ENCODE assay signal across 16 mouse cellular contexts in genomic region chr1:191418936-191419335, GRCm38 (mm10). TPM values are rescaled to one million over a fixed set of nuclear protein-coding genes. Genes with fewer than 3 reads are reported as not detected.
DNase-seq lines count a peak whose midpoint lies in the region; ATAC-seq and TF ChIP-seq lines count a peak whose summit lies in the region.
"Had no signal": no experiment of that assay in that cellular context is flagged by ENCODE, and none has a peak within 500 bp of the region (broad histone marks: within the 10 kb centered on the region; RNA-seq: fewer than 3 reads in every experiment).

No protein-coding gene starts in this region.

- no peak overlapping the region for H3K4me3 ChIP-seq in heart, postnatal 0 days (ENCODE audit: low read depth, low read length)
- no peak overlapping the region for H3K4me3 ChIP-seq in bone marrow, adult 2 months (replicated peaks; ENCODE audit: control insufficient read depth, low read depth, low read length)
- H3K4me3 ChIP-seq in liver, embryonic 16.5 days (ENCODE audit: low read depth, low read length) = no peak overlapping the region
- H3K4me3 ChIP-seq: erythroblast, embryonic 14.5 days; limb, embryonic 15.5 days; midbrain, embryonic 12.5 days had no signal

- no peak for DNase-seq in heart, postnatal 0 days (ENCODE audit: low spot score)
- DNase-seq in heart, postnatal 25 days (ENCODE audit: low spot score) = no peak
- peak; percentile 46 for DNase-seq in ES-CJ7 (ENCODE audit: low read depth, low spot score)
- no peak for DNase-seq in ovary, postnatal 10 days (ENCODE audit: low spot score)
- DNase-seq: adrenal gland, postnatal 14 days; cerebellum, postnatal 10 days; kidney, postnatal 10 days; lung, postnatal 36 days; right cerebral cortex, postnatal 14 days had no signal

- 75% methylated on average over 4 of the region's 4 CpGs for WGBS in heart, postnatal 0 days
- 40% methylated on average over 4 of the region's 4 CpGs for WGBS in bone marrow, adult 2 months
- 36% methylated on average over 4 of the region's 4 CpGs for WGBS in liver, embryonic 16.5 days (ENCODE audit: insufficient replicate concordance)

- no peak for TF ChIP-seq CTCF in heart, postnatal 0 days (IDR thresholded peaks at IDR 0.05; ENCODE audit: low read depth)
- no peak for TF ChIP-seq CTCF in bone marrow, adult 2 months (IDR thresholded peaks at IDR 0.05; ENCODE audit: control insufficient read depth, insufficient read depth, low read length)

- H3K27ac ChIP-seq in heart, postnatal 0 days (ENCODE audit: low read depth) = peak overlapping the region; percentile 55; the same call in 1 of the 2 replicates
- H3K27ac ChIP-seq in bone marrow, adult 2 months (ENCODE audit: control insufficient read depth, insufficient read depth, low read depth, low read length, poor library complexity) = peak overlapping the region; percentile 20; the same call in 1 of the 2 replicates
- peak overlapping the region; percentile 49 for H3K27ac ChIP-seq in liver, embryonic 16.5 days (ENCODE audit: low read length)
- H3K27ac ChIP-seq: limb, embryonic 15.5 days; midbrain, embryonic 12.5 days had no signal

- intact Hi-C loops in heart, postnatal 25 days (cut with DNase I) = no loop called here

- no peak for TF ChIP-seq POLR2A in bone marrow, adult 2 months (IDR thresholded peaks at IDR 0.05; ENCODE audit: borderline replicate concordance, control insufficient read depth, low read depth, low read length)

- H3K27me3 ChIP-seq in heart, postnatal 0 days (ENCODE audit: control insufficient read depth, insufficient read depth, low read length) = no peaks in the 10 kb centered on the region
- no peaks in the 10 kb centered on the region for H3K27me3 ChIP-seq in liver, embryonic 16.5 days (ENCODE audit: control insufficient read depth, insufficient read depth, low read depth, low read length)
- H3K27me3 ChIP-seq: limb, embryonic 15.5 days; midbrain, embryonic 12.5 days had no signal

- ATAC-seq in heart, postnatal 0 days (ENCODE audit: insufficient read depth, low read depth) = no peak
- no peak for ATAC-seq in liver, embryonic 16.5 days (ENCODE audit: low read depth)
- ATAC-seq in megakaryocyte, adult 5-6 weeks (ENCODE audit: poor library complexity, severe bottlenecking) = no peak
- ATAC-seq: CD4-positive, CD25-positive, alpha-beta regulatory T cell, adult 4 months had no signal

- H3K4me1 ChIP-seq in heart, postnatal 0 days (ENCODE audit: control insufficient read depth, insufficient read depth) = peaks cover 22% of the 10 kb centered on the region
- H3K4me1 ChIP-seq in bone marrow, adult 2 months (ENCODE audit: control insufficient read depth, insufficient read depth, low read length) = peaks cover 8% of the 10 kb centered on the region
- peaks cover 22% of the 10 kb centered on the region for H3K4me1 ChIP-seq in liver, embryonic 16.5 days (ENCODE audit: control insufficient read depth, low read depth, low read length)
- H3K4me1 ChIP-seq: midbrain, embryonic 12.5 days had no signal

- no peaks in the 10 kb centered on the region for H3K36me3 ChIP-seq in heart, postnatal 0 days (replicated peaks; ENCODE audit: control insufficient read depth, insufficient read depth, low read length)
- no peaks in the 10 kb centered on the region for H3K36me3 ChIP-seq in liver, embryonic 16.5 days (ENCODE audit: control insufficient read depth, insufficient read depth)
- H3K36me3 ChIP-seq: limb, embryonic 15.5 days; midbrain, embryonic 12.5 days had no signal

- H3K9me3 ChIP-seq in heart, postnatal 0 days (replicated peaks; ENCODE audit: control insufficient read depth, low read length) = no peaks in the 10 kb centered on the region
- H3K9me3 ChIP-seq in liver, embryonic 16.5 days (replicated peaks; ENCODE audit: control insufficient read depth, low read length) = no peaks in the 10 kb centered on the region
- H3K9me3 ChIP-seq: limb, embryonic 15.5 days; midbrain, embryonic 12.5 days had no signal

- no peak overlapping the region for H3K4me2 ChIP-seq in heart, postnatal 0 days (ENCODE audit: low read depth, low read length)
- H3K4me2 ChIP-seq in liver, embryonic 16.5 days (ENCODE audit: low read depth, low read length) = no peak overlapping the region
- H3K4me2 ChIP-seq: limb, embryonic 15.5 days; midbrain, embryonic 12.5 days had no signal

- TF ChIP-seq EP300 in heart, postnatal 0 days (IDR thresholded peaks at IDR 0.05; ENCODE audit: low read depth) = no peak

- no peak overlapping the region for H3K9ac ChIP-seq in heart, postnatal 0 days (replicated peaks; ENCODE audit: low read depth, low read length)
- no peak overlapping the region for H3K9ac ChIP-seq in liver, embryonic 16.5 days (ENCODE audit: low read depth, low read length)
- H3K9ac ChIP-seq: limb, embryonic 15.5 days; midbrain, embryonic 12.5 days had no signal

RNA-seq across cellular contexts. Expression of gene Ppp2r5a, which starts 15.9 kb away (rescaled TPM):
- total RNA-seq in heart, postnatal 0 days (2014; rRNA removed; ENCODE audit: low replicate concordance) = 109 and 125 TPM in 2 replicates
- polyA plus RNA-seq in heart, postnatal 0 days (2015; fragmentation: Nextera tagmentation; extraction: Ambion mirVana) = 29.8 and 31.4 TPM in 2 replicates
- total RNA-seq in heart, postnatal 25 days (2021) = 100 to 1,000 TPM; 103 to 110 TPM
- 71.0 and 96.6 TPM in 2 replicates for polyA plus RNA-seq in bone marrow, adult 2 months (2011; ENCODE audit: insufficient read depth, insufficient read length, low replicate concordance, missing spikeins)
- polyA plus RNA-seq in liver, embryonic 16.5 days (2015; fragmentation: Nextera tagmentation; extraction: Ambion mirVana) = 9.8 and 11.3 TPM in 2 replicates
- 333 and 372 TPM in 2 replicates for total RNA-seq in megakaryocyte, adult 5-6 weeks (2015)
- total RNA-seq in megakaryocyte, adult 5-6 weeks (2017) = 428 and 451 TPM in 2 replicates
